13 mouse cellular contexts compared by ENCODE assay signal in the genomic region with DNA sequence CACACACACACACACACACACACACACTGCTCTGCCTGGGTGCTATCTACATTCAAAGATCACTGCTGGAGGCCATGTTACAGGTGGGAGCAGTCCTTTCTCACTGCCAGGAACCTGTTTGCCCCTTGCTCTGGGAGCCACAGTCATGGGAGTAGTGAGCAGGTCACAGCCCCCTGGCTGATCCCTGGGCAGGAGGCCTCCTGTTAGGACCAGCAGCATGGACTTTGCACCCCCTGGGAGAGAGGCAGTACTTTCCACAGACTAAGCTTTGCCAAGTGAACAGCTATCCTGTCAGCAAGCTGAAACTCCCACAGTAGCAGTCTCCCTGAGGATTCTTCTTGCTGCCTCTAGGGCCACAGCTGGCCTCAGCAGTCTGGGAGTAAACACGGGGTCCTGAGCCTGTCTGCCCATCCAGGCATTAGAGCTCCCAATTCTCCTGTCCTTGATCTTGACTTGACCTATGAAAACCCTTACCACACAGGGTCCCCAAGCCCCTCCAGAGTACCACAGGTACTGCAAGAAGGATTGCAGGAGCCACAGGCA. TPM values are rescaled to one million over a fixed set of nuclear protein-coding genes. Genes with fewer than 3 reads are reported as not detected.
DNase-seq lines count a peak whose midpoint lies in the region; ATAC-seq lines count a peak whose summit lies in the region.
"Had no signal": no experiment of that assay in that cellular context is flagged by ENCODE, and none has a peak within 500 bp of the region (broad histone marks: within the 10 kb centered on the region; RNA-seq: fewer than 3 reads in every experiment).

No protein-coding gene starts in this region.

- H3K4me1 ChIP-seq in embryonic facial prominence, embryonic 10.5 days: peaks cover 12% of the 10 kb centered on the region
- H3K4me1 ChIP-seq in intestine, embryonic 15.5 days (replicated peaks): peaks cover 13% of the 10 kb centered on the region; the same call in 1 of the 2 replicates
- H3K4me1 ChIP-seq in liver, embryonic 16.5 days (ENCODE audit: control insufficient read depth, low read depth, low read length): peaks cover 16% of the 10 kb centered on the region
- H3K4me1 ChIP-seq in forebrain, embryonic 11.5 days (replicated peaks; ENCODE audit: control insufficient read depth, insufficient read depth, low read length): no peaks in the 10 kb centered on the region; the same call in 1 of the 2 replicates
- H3K4me1 ChIP-seq: embryonic facial prominence, embryonic 15.5 days; megakaryocyte, embryonic 14.5 days had no signal

- no peak for DNase-seq in embryonic facial prominence, embryonic 10.5 days (ENCODE audit: low spot score)
- DNase-seq in kidney, postnatal 14 days: peak; percentile 87
- no peak for DNase-seq in urinary bladder, postnatal 10 days (ENCODE audit: low spot score)
- no peak for DNase-seq in forebrain, embryonic 11.5 days (ENCODE audit: low spot score)
- DNase-seq: heart, postnatal 36 days; lung, embryonic 14.5 days had no signal

- no peak overlapping the region for H3K4me3 ChIP-seq in embryonic facial prominence, embryonic 10.5 days
- H3K4me3 ChIP-seq in intestine, embryonic 15.5 days (replicated peaks): no peak overlapping the region
- H3K4me3 ChIP-seq in liver, embryonic 16.5 days (ENCODE audit: low read depth, low read length): no peak overlapping the region
- no peak overlapping the region for H3K4me3 ChIP-seq in forebrain, embryonic 11.5 days (ENCODE audit: low read depth, low read length)
- H3K4me3 ChIP-seq: embryonic facial prominence, embryonic 15.5 days; megakaryocyte, embryonic 14.5 days had no signal

- H3K9me3 ChIP-seq in embryonic facial prominence, embryonic 10.5 days: no peaks in the 10 kb centered on the region
- H3K9me3 ChIP-seq in intestine, embryonic 15.5 days: no peaks in the 10 kb centered on the region
- no peaks in the 10 kb centered on the region for H3K9me3 ChIP-seq in liver, embryonic 16.5 days (replicated peaks; ENCODE audit: control insufficient read depth, low read length)
- H3K9me3 ChIP-seq in forebrain, embryonic 11.5 days (ENCODE audit: control insufficient read depth, low read length): no peaks in the 10 kb centered on the region
- H3K9me3 ChIP-seq: embryonic facial prominence, embryonic 15.5 days; megakaryocyte, embryonic 14.5 days had no signal

- H3K27me3 ChIP-seq in embryonic facial prominence, embryonic 10.5 days (replicated peaks; ENCODE audit: low read depth, poor library complexity, severe bottlenecking): no peaks in the 10 kb centered on the region
- no peaks in the 10 kb centered on the region for H3K27me3 ChIP-seq in intestine, embryonic 15.5 days (replicated peaks)
- no peaks in the 10 kb centered on the region for H3K27me3 ChIP-seq in liver, embryonic 16.5 days (ENCODE audit: control insufficient read depth, insufficient read depth, low read depth, low read length)
- no peaks in the 10 kb centered on the region for H3K27me3 ChIP-seq in forebrain, embryonic 11.5 days (ENCODE audit: control insufficient read depth, insufficient read depth, low read length)
- H3K27me3 ChIP-seq: embryonic facial prominence, embryonic 15.5 days had no signal

- 0 out of 2 replicates have a peak overlapping the region, but pooled peaks have one; percentile 4 for H3K4me2 ChIP-seq in intestine, embryonic 15.5 days (replicated peaks)
- H3K4me2 ChIP-seq in liver, embryonic 16.5 days (ENCODE audit: low read depth, low read length): no peak overlapping the region
- H3K4me2 ChIP-seq in forebrain, embryonic 11.5 days (ENCODE audit: low read depth, low read length, severe bottlenecking): no peak overlapping the region
- H3K4me2 ChIP-seq: embryonic facial prominence, embryonic 15.5 days; lung, embryonic 14.5 days had no signal

- WGBS in embryonic facial prominence, embryonic 10.5 days: 62% methylated on average over 1 of the region's 1 CpGs
- WGBS in intestine, embryonic 15.5 days: 29% methylated on average over 1 of the region's 1 CpGs
- 40% methylated on average over 1 of the region's 1 CpGs for WGBS in liver, embryonic 16.5 days (ENCODE audit: insufficient replicate concordance)
- 63% methylated on average over 1 of the region's 1 CpGs for WGBS in forebrain, embryonic 11.5 days

- peaks cover 55% of the 10 kb centered on the region for H3K36me3 ChIP-seq in embryonic facial prominence, embryonic 10.5 days (replicated peaks)
- H3K36me3 ChIP-seq in intestine, embryonic 15.5 days: no peaks in the 10 kb centered on the region
- H3K36me3 ChIP-seq in liver, embryonic 16.5 days (ENCODE audit: control insufficient read depth, insufficient read depth): no peaks in the 10 kb centered on the region
- no peaks in the 10 kb centered on the region for H3K36me3 ChIP-seq in forebrain, embryonic 11.5 days (ENCODE audit: control insufficient read depth, insufficient read depth, low read length)
- H3K36me3 ChIP-seq: embryonic facial prominence, embryonic 15.5 days had no signal

- no peak overlapping the region for H3K9ac ChIP-seq in intestine, embryonic 15.5 days
- H3K9ac ChIP-seq in liver, embryonic 16.5 days (ENCODE audit: low read depth, low read length): no peak overlapping the region
- no peak overlapping the region for H3K9ac ChIP-seq in forebrain, embryonic 11.5 days (ENCODE audit: low read length)
- H3K9ac ChIP-seq: embryonic facial prominence, embryonic 15.5 days; lung, embryonic 14.5 days had no signal

- peak overlapping the region; percentile 37; the same call in 1 of the 2 replicates for H3K27ac ChIP-seq in embryonic facial prominence, embryonic 10.5 days (replicated peaks)
- peak overlapping the region; percentile 65 for H3K27ac ChIP-seq in intestine, embryonic 15.5 days
- H3K27ac ChIP-seq in liver, embryonic 16.5 days (ENCODE audit: low read length): peak overlapping the region; percentile 82
- H3K27ac ChIP-seq in forebrain, embryonic 11.5 days (ENCODE audit: low read depth, low read length): no peak overlapping the region
- H3K27ac ChIP-seq: embryonic facial prominence, embryonic 15.5 days had no signal

- peak; percentile 90 for ATAC-seq in intestine, embryonic 15.5 days
- ATAC-seq in liver, embryonic 16.5 days (ENCODE audit: low read depth): peak; percentile 81
- no peak for ATAC-seq in megakaryocyte, adult 5-6 weeks (ENCODE audit: poor library complexity, severe bottlenecking)
- no peak for ATAC-seq in forebrain, embryonic 11.5 days (replicated peaks; ENCODE audit: low FRiP score)
- ATAC-seq: Patski had no signal

RNA-seq across cellular contexts. Expression of gene Mogat2, which starts 13.7 kb away (rescaled TPM):
- 38.5 and 46.1 TPM in 2 replicates for polyA plus RNA-seq in embryonic facial prominence, embryonic 10.5 days (2016; fragmentation: Nextera tagmentation; extraction: Ambion mirVana)
- polyA plus RNA-seq in intestine, embryonic 15.5 days (2015; fragmentation: Nextera tagmentation; extraction: Ambion mirVana): 120 and 142 TPM in 2 replicates
- polyA plus RNA-seq in liver, embryonic 16.5 days (2015; fragmentation: Nextera tagmentation; extraction: Ambion mirVana): 23.8 and 24.9 TPM in 2 replicates
- total RNA-seq in megakaryocyte, adult 5-6 weeks (2015): 1.6 TPM in 2 replicates
- 1.4 and 3.0 TPM in 2 replicates for total RNA-seq in megakaryocyte, adult 5-6 weeks (2017)
- polyA plus RNA-seq in forebrain, embryonic 11.5 days (2014; fragmentation: Nextera tagmentation; extraction: Ambion mirVana): 9.3 and 13.0 TPM in 2 replicates
- total RNA-seq: heart, postnatal 36 days had no signal
- polyA plus RNA-seq: Patski had no signal

RNA-seq across cellular contexts. Expression of gene Dgat2, which starts 42.2 kb away (rescaled TPM):
- polyA plus RNA-seq in embryonic facial prominence, embryonic 10.5 days (2016; fragmentation: Nextera tagmentation; extraction: Ambion mirVana): 16.4 and 16.6 TPM in 2 replicates
- polyA plus RNA-seq in intestine, embryonic 15.5 days (2015; fragmentation: Nextera tagmentation; extraction: Ambion mirVana): 176 and 204 TPM in 2 replicates
- 168 and 194 TPM in 2 replicates for polyA plus RNA-seq in liver, embryonic 16.5 days (2015; fragmentation: Nextera tagmentation; extraction: Ambion mirVana)
- total RNA-seq in megakaryocyte, adult 5-6 weeks (2015): 10.8 and 11.3 TPM in 2 replicates
- 9.1 and 14.0 TPM in 2 replicates for total RNA-seq in megakaryocyte, adult 5-6 weeks (2017)
- 9.2 and 9.5 TPM in 2 replicates for polyA plus RNA-seq in forebrain, embryonic 11.5 days (2014; fragmentation: Nextera tagmentation; extraction: Ambion mirVana)

RNA-seq across cellular contexts. Expression of gene Map6, which starts 42.5 kb away (rescaled TPM):
- 10.2 and 13.4 TPM in 2 replicates for polyA plus RNA-seq in embryonic facial prominence, embryonic 10.5 days (2016; fragmentation: Nextera tagmentation; extraction: Ambion mirVana)
- polyA plus RNA-seq in intestine, embryonic 15.5 days (2015; fragmentation: Nextera tagmentation; extraction: Ambion mirVana): 6.1 and 6.8 TPM in 2 replicates
- 0.07 TPM in 1 of 2 replicates, not detected in the other for polyA plus RNA-seq in liver, embryonic 16.5 days (2015; fragmentation: Nextera tagmentation; extraction: Ambion mirVana)
- 0.07 and 0.25 TPM in 2 replicates for total RNA-seq in megakaryocyte, adult 5-6 weeks (2015)
- total RNA-seq in megakaryocyte, adult 5-6 weeks (2017): 0.22 and 0.94 TPM in 2 replicates
- polyA plus RNA-seq in forebrain, embryonic 11.5 days (2014; fragmentation: Nextera tagmentation; extraction: Ambion mirVana): 36.2 and 36.7 TPM in 2 replicates
- total RNA-seq: granulocyte monocyte progenitor cell, adult 5-6 weeks had no signal

Comparison
In these comparisons a context has a peak if more than half of its experiments do, and no peak if none do; other contexts are left out.
1. ATAC-seq: peak in intestine, embryonic 15.5 days (single experiment) and liver, embryonic 16.5 days (single experiment); none in megakaryocyte, adult 5-6 weeks (single experiment) and forebrain, embryonic 11.5 days (single experiment).